In the genomic region with DNA sequence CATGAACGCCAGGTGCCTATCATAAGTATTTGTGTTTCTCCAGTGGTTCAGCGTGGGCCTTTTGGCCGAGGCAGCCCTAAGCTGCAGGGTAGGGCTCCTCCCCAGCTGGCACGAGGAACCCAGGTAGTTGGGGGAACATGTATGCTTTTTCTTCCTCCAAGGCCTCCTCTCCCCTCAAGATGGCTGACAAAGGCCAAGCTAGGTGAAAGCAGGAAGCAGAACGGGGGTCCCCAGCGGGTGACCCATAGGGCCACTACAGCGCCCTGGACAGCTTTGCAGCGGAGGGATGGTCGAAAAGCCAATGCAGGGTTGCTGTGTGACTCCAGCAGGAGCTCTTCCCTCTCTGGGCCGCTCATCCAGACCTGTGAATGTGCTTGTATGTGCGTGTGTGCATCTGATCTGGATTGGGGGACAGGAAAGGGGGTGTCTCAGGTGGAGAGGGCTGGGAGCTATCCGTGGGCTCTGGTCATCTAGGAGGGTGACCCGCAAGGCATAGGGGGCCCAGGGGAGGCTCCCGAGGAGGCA, we compare ENCODE assay signal across 9 mouse cellular contexts. TPM values are rescaled to one million over a fixed set of nuclear protein-coding genes. Genes with fewer than 3 reads are reported as not detected.
DNase-seq lines count a peak whose midpoint lies in the region; ATAC-seq and TF ChIP-seq lines count a peak whose summit lies in the region.
"Had no signal": no experiment of that assay in that cellular context is flagged by ENCODE, and none has a peak within 500 bp of the region (broad histone marks: within the 10 kb centered on the region; RNA-seq: fewer than 3 reads in every experiment).

No protein-coding gene starts in this region.

- no peaks in the 10 kb centered on the region for H3K9me3 ChIP-seq in heart, embryonic 12.5 days (replicated peaks)
- no peaks in the 10 kb centered on the region for H3K9me3 ChIP-seq in G1E (replicated peaks)
- no peaks in the 10 kb centered on the region for H3K9me3 ChIP-seq in heart, embryonic 15.5 days (replicated peaks)
- H3K9me3 ChIP-seq in megakaryocyte, embryonic 14.5 days, result no peaks in the 10 kb centered on the region

- peak overlapping the region; percentile 93 for H3K4me2 ChIP-seq in heart, embryonic 12.5 days
- peak overlapping the region; percentile 97 for H3K4me2 ChIP-seq in heart, embryonic 15.5 days

- H3K9ac ChIP-seq in heart, embryonic 12.5 days, result peak overlapping the region; percentile 85
- peak overlapping the region; percentile 83 for H3K9ac ChIP-seq in heart, embryonic 15.5 days

- H3K27me3 ChIP-seq in heart, embryonic 12.5 days (replicated peaks), result 0 out of 2 replicates have a peak, but pooled peaks cover 4% of the 10 kb centered on the region
- H3K27me3 ChIP-seq in G1E (ENCODE audit: insufficient read depth, low read length), result peaks cover 9% of the 10 kb centered on the region
- 0 out of 2 replicates have a peak, but pooled peaks cover 4% of the 10 kb centered on the region for H3K27me3 ChIP-seq in heart, embryonic 15.5 days
- H3K27me3 ChIP-seq in megakaryocyte, embryonic 14.5 days (replicated peaks), result no peaks in the 10 kb centered on the region

- intact Hi-C loops in heart, postnatal 10 days (cut with DNase I), result loop anchor here (2.0 kb wide), 1 partner anchor 16 kb away; a partner anchor contains a TSS

- H3K4me1 ChIP-seq in heart, embryonic 12.5 days (replicated peaks), result peaks cover 26% of the 10 kb centered on the region
- peaks cover 30% of the 10 kb centered on the region for H3K4me1 ChIP-seq in G1E (ENCODE audit: insufficient read depth, low read depth, low read length)
- H3K4me1 ChIP-seq in heart, embryonic 15.5 days (replicated peaks), result peaks cover 14% of the 10 kb centered on the region
- H3K4me1 ChIP-seq in megakaryocyte, embryonic 14.5 days, result peaks cover 48% of the 10 kb centered on the region

- ATAC-seq in heart, embryonic 12.5 days (ENCODE audit: insufficient number of reproducible peaks, low FRiP score), result 0 out of 2 replicates have a peak, but pooled peaks have one; percentile 16
- no peak for ATAC-seq in G1E (ENCODE audit: extremely low read depth, insufficient number of reproducible peaks, low FRiP score, poor library complexity, severe bottlenecking)
- ATAC-seq in heart, embryonic 15.5 days (replicated peaks; ENCODE audit: insufficient number of reproducible peaks, insufficient read depth, low FRiP score, low read depth), result no peak

- H3K4me3 ChIP-seq in heart, embryonic 12.5 days, result peak overlapping the region; percentile 81
- H3K4me3 ChIP-seq in G1E (ENCODE audit: low read depth, low read length), result peak overlapping the region; percentile 89
- peak overlapping the region; percentile 84 for H3K4me3 ChIP-seq in heart, embryonic 15.5 days
- H3K4me3 ChIP-seq in megakaryocyte, embryonic 14.5 days (replicated peaks), result peak overlapping the region; percentile 90

- no peak overlapping the region for H3K27ac ChIP-seq in heart, embryonic 12.5 days (ENCODE audit: poor library complexity, severe bottlenecking)
- no peak overlapping the region for H3K27ac ChIP-seq in heart, embryonic 15.5 days

- TF ChIP-seq CTCF in G1E (IDR thresholded peaks at IDR 0.05; ENCODE audit: low read depth, low read length), result no peak

- no peak for DNase-seq in heart, postnatal 10 days
- DNase-seq in G1E (ENCODE audit: low spot score), result no peak
- no peak for DNase-seq in adrenal gland, adult 2 months
- DNase-seq in kidney, postnatal 14 days, result no peak
- no peak for DNase-seq in yolk sac, embryonic 10.5 days (ENCODE audit: low spot score)

- H3K36me3 ChIP-seq in heart, embryonic 12.5 days, result no peaks in the 10 kb centered on the region
- peaks cover 29% of the 10 kb centered on the region for H3K36me3 ChIP-seq in G1E (replicated peaks)
- H3K36me3 ChIP-seq in heart, embryonic 15.5 days, result no peaks in the 10 kb centered on the region
- peaks cover 19% of the 10 kb centered on the region for H3K36me3 ChIP-seq in megakaryocyte, embryonic 14.5 days (replicated peaks; ENCODE audit: low read length)

- WGBS in heart, embryonic 12.5 days, result 21% methylated on average over 14 of the region's 14 CpGs
- 26% methylated on average over 14 of the region's 14 CpGs for WGBS in heart, embryonic 15.5 days

RNA-seq across cellular contexts. Expression of a gene that starts 0.4 kb away (rescaled TPM):
- 5.9 and 6.9 TPM in 2 replicates for polyA plus RNA-seq in heart, embryonic 12.5 days (2016; fragmentation: Nextera tagmentation; extraction: Ambion mirVana)
- 1 to 10 TPM; 2.4 to 2.6 TPM for total RNA-seq in heart, postnatal 10 days (2021)
- total RNA-seq in G1E (2014; fragmentation: Nextera tagmentation) (17.5 and 18.9 TPM in 2 replicates), G1E (2017) (10.3 and 11.2 TPM in 2 replicates)
- polyA plus RNA-seq in G1E (2012), result 27.9 and 32.5 TPM in 2 replicates
- 3.6 and 10.6 TPM in 2 replicates for polyA plus RNA-seq in heart, embryonic 15.5 days (2015; fragmentation: Nextera tagmentation; extraction: Ambion mirVana)
- polyA plus RNA-seq in megakaryocyte, embryonic 14.5 days (2012; ENCODE audit: insufficient read depth, low replicate concordance), result 20.5 and 26.4 TPM in 2 replicates
- total RNA-seq in adrenal gland, adult 2 months (2021), result 1 to 10 TPM; 1.4 to 1.9 TPM
- polyA plus RNA-seq in adrenal gland, adult 2 months (2012; rRNA removed), result 1.2 and 1.7 TPM in 2 replicates

RNA-seq across cellular contexts. Expression of a gene that starts 16.3 kb away (rescaled TPM):
- 55.6 and 55.7 TPM in 2 replicates for polyA plus RNA-seq in heart, embryonic 12.5 days (2016; fragmentation: Nextera tagmentation; extraction: Ambion mirVana)
- 10 to 100 TPM; 20.1 to 24.2 TPM for total RNA-seq in heart, postnatal 10 days (2021)
- total RNA-seq in G1E (2014; fragmentation: Nextera tagmentation) (19.1 and 20.9 TPM in 2 replicates), G1E (2017) (30.9 and 34.7 TPM in 2 replicates)
- polyA plus RNA-seq in G1E (2012), result 26.5 and 29.7 TPM in 2 replicates
- 52.4 and 57.0 TPM in 2 replicates for polyA plus RNA-seq in heart, embryonic 15.5 days (2015; fragmentation: Nextera tagmentation; extraction: Ambion mirVana)
- 17.9 and 24.1 TPM in 2 replicates for polyA plus RNA-seq in megakaryocyte, embryonic 14.5 days (2012; ENCODE audit: insufficient read depth, low replicate concordance)
- 10 to 100 TPM; 32.3 to 37.0 TPM for total RNA-seq in adrenal gland, adult 2 months (2021)
- polyA plus RNA-seq in adrenal gland, adult 2 months (2012; rRNA removed), result 21.9 and 28.9 TPM in 2 replicates

RNA-seq across cellular contexts. Expression of a gene that starts 47.6 kb away (rescaled TPM):
- polyA plus RNA-seq in heart, embryonic 12.5 days (2016; fragmentation: Nextera tagmentation; extraction: Ambion mirVana), result 0.12 TPM in 1 of 2 replicates, not detected in the other
- not detected for total RNA-seq in heart, postnatal 10 days (2021)
- total RNA-seq in G1E (2014; fragmentation: Nextera tagmentation) (not detected in 2 replicates), G1E (2017) (not detected in 2 replicates)
- polyA plus RNA-seq in G1E (2012), result 0.02 TPM in 1 of 2 replicates, not detected in the other
- not detected in 2 replicates for polyA plus RNA-seq in heart, embryonic 15.5 days (2015; fragmentation: Nextera tagmentation; extraction: Ambion mirVana)
- 0.18 TPM in 1 of 2 replicates, not detected in the other for polyA plus RNA-seq in megakaryocyte, embryonic 14.5 days (2012; ENCODE audit: insufficient read depth, low replicate concordance)
- total RNA-seq in adrenal gland, adult 2 months (2021), result not detected
- 0.06 TPM in 1 of 2 replicates, not detected in the other for polyA plus RNA-seq in adrenal gland, adult 2 months (2012; rRNA removed)
- total RNA-seq: neutrophil, adult 5-6 weeks had no signal
